Mouse (Mus musculus): ENCODE data around the gene Cd151. TPM values are rescaled to one million over a fixed set of nuclear protein-coding genes. Genes with fewer than 3 reads are reported as not detected.

The Cd151 gene
- polyA plus RNA-seq, 1 experiment, result 99.0 TPM

- no peak for TF ChIP-seq EP300 (IDR thresholded peaks at IDR 0.05; ENCODE audit: insufficient read depth, low read depth, low read length)
- no peak for TF ChIP-seq POLR2A (IDR thresholded peaks at IDR 0.05; ENCODE audit: insufficient read depth, low read length)
- TF ChIP-seq CTCF (IDR thresholded peaks at IDR 0.05; ENCODE audit: low read depth, low read length), result no peak
- H3K4me1 ChIP-seq (ENCODE audit: control insufficient read depth, insufficient read depth, low read length), result no peaks in the 10 kb centered on the region
Measured at GRCm38 (mm10) chr7:141472763-141473162, 5.6 kb downstream of the Cd151 start.

GRCm38 (mm10) chr7:141474160-141474559 is 7.0 kb downstream of the Cd151 start:
- H3K4me1 ChIP-seq (ENCODE audit: control insufficient read depth, insufficient read depth, low read length), result no peaks in the 10 kb centered on the region
- H3K4me3 ChIP-seq (ENCODE audit: low read depth, low read length), result peak overlapping the region; percentile 98
- peak overlapping the region; percentile 92 for H3K9ac ChIP-seq (ENCODE audit: low read depth, poor library complexity, severe bottlenecking)
- peaks cover 22% of the 10 kb centered on the region for H3K36me3 ChIP-seq (ENCODE audit: control insufficient read depth, insufficient read depth, low read length, poor library complexity, severe bottlenecking)
- H3K27me3 ChIP-seq (ENCODE audit: control insufficient read depth, insufficient read depth, low read length, poor library complexity, severe bottlenecking), result no peaks in the 10 kb centered on the region
- H3K27ac ChIP-seq (ENCODE audit: insufficient read depth, low read length), result no peak overlapping the region
- no peaks in the 10 kb centered on the region for H3K9me3 ChIP-seq (replicated peaks; ENCODE audit: control insufficient read depth, insufficient read depth, low read length, poor library complexity, severe bottlenecking)
- TF ChIP-seq CTCF (IDR thresholded peaks at IDR 0.05; ENCODE audit: low read depth, low read length), result no peak
- no peak for TF ChIP-seq POLR2A (IDR thresholded peaks at IDR 0.05; ENCODE audit: insufficient read depth, low read length)
- no peak for TF ChIP-seq EP300 (IDR thresholded peaks at IDR 0.05; ENCODE audit: insufficient read depth, low read depth, low read length)

More at GRCm38 (mm10) chr7:141472763-141473162, 5.6 kb downstream of the Cd151 start:
- H3K9me3 ChIP-seq (replicated peaks; ENCODE audit: control insufficient read depth, insufficient read depth, low read length, poor library complexity, severe bottlenecking), result no peaks in the 10 kb centered on the region
- no peaks in the 10 kb centered on the region for H3K27me3 ChIP-seq (ENCODE audit: control insufficient read depth, insufficient read depth, low read length, poor library complexity, severe bottlenecking)
- H3K36me3 ChIP-seq (ENCODE audit: control insufficient read depth, insufficient read depth, low read length, poor library complexity, severe bottlenecking), result peaks cover 22% of the 10 kb centered on the region
- H3K27ac ChIP-seq (ENCODE audit: insufficient read depth, low read length), result no peak overlapping the region
- H3K9ac ChIP-seq (ENCODE audit: low read depth, poor library complexity, severe bottlenecking), result no peak overlapping the region
- no peak overlapping the region for H3K4me3 ChIP-seq (ENCODE audit: low read depth, low read length)

- Histone ChIP-seq H3K4me1 (ENCODE audit: control insufficient read depth, insufficient read depth, low read length) (no peaks in the 10 kb centered on the region), H3K9me3 (replicated peaks; ENCODE audit: control insufficient read depth, insufficient read depth, low read length, poor library complexity, severe bottlenecking) (no peaks in the 10 kb centered on the region), H3K9ac (ENCODE audit: low read depth, poor library complexity, severe bottlenecking) (peak within 1 kb of the TSS; percentile 92), H3K36me3 (ENCODE audit: control insufficient read depth, insufficient read depth, low read length, poor library complexity, severe bottlenecking) (peaks cover 22% of the 10 kb centered on the region), H3K4me3 (ENCODE audit: low read depth, low read length) (peak within 1 kb of the TSS; percentile 98), H3K27ac (ENCODE audit: insufficient read depth, low read length) (no peak within 1 kb of the TSS), H3K27me3 (ENCODE audit: control insufficient read depth, insufficient read depth, low read length, poor library complexity, severe bottlenecking) (no peaks in the 10 kb centered on the region)
- TF ChIP-seq CTCF (IDR thresholded peaks at IDR 0.05; ENCODE audit: low read depth, low read length) (no peak), EP300 (IDR thresholded peaks at IDR 0.05; ENCODE audit: insufficient read depth, low read depth, low read length) (0 out of 2 replicates have a peak, but pooled peaks have one; percentile 12), POLR2A (IDR thresholded peaks at IDR 0.05; ENCODE audit: insufficient read depth, low read length) (peak; percentile 40)
Measured at GRCm38 (mm10) chr7:141475011-141475804, 8.0 kb downstream of the Cd151 start, which contains the start of the genes Polr2l and Tspan4. Polr2l (minus strand) TSS chr7:141475132. Tspan4 (plus strand) TSS chr7:141475240.

- Histone ChIP-seq H3K9ac (ENCODE audit: low read depth, poor library complexity, severe bottlenecking) (peak overlapping the region; percentile 92), H3K4me3 (ENCODE audit: low read depth, low read length) (peak overlapping the region; percentile 98), H3K27me3 (ENCODE audit: control insufficient read depth, insufficient read depth, low read length, poor library complexity, severe bottlenecking) (no peaks in the 10 kb centered on the region), H3K4me1 (ENCODE audit: control insufficient read depth, insufficient read depth, low read length) (no peaks in the 10 kb centered on the region), H3K9me3 (replicated peaks; ENCODE audit: control insufficient read depth, insufficient read depth, low read length, poor library complexity, severe bottlenecking) (no peaks in the 10 kb centered on the region), H3K27ac (ENCODE audit: insufficient read depth, low read length) (no peak overlapping the region), H3K36me3 (ENCODE audit: control insufficient read depth, insufficient read depth, low read length, poor library complexity, severe bottlenecking) (peaks cover 18% of the 10 kb centered on the region)
- TF ChIP-seq POLR2A (IDR thresholded peaks at IDR 0.05; ENCODE audit: insufficient read depth, low read length), result no peak
- no peak for TF ChIP-seq CTCF (IDR thresholded peaks at IDR 0.05; ENCODE audit: low read depth, low read length)
- no peak for TF ChIP-seq EP300 (IDR thresholded peaks at IDR 0.05; ENCODE audit: insufficient read depth, low read depth, low read length)
Measured at GRCm38 (mm10) chr7:141475805-141476158, 8.6 kb downstream of the Cd151 start.

- Histone ChIP-seq H3K4me3 (ENCODE audit: low read depth, low read length) (peak overlapping the region; percentile 98), H3K27me3 (ENCODE audit: control insufficient read depth, insufficient read depth, low read length, poor library complexity, severe bottlenecking) (no peaks in the 10 kb centered on the region), H3K9ac (ENCODE audit: low read depth, poor library complexity, severe bottlenecking) (peak overlapping the region; percentile 92), H3K9me3 (replicated peaks; ENCODE audit: control insufficient read depth, insufficient read depth, low read length, poor library complexity, severe bottlenecking) (no peaks in the 10 kb centered on the region), H3K4me1 (ENCODE audit: control insufficient read depth, insufficient read depth, low read length) (no peaks in the 10 kb centered on the region), H3K36me3 (ENCODE audit: control insufficient read depth, insufficient read depth, low read length, poor library complexity, severe bottlenecking) (peaks cover 12% of the 10 kb centered on the region; the same call in 1 of the 2 replicates), H3K27ac (ENCODE audit: insufficient read depth, low read length) (no peak overlapping the region)
- TF ChIP-seq EP300 (IDR thresholded peaks at IDR 0.05; ENCODE audit: insufficient read depth, low read depth, low read length), result peak; percentile 60; the same call in 1 of the 2 replicates
- TF ChIP-seq CTCF (IDR thresholded peaks at IDR 0.05; ENCODE audit: low read depth, low read length), result no peak
Measured at GRCm38 (mm10) chr7:141476226-141476980, 9.2 kb downstream of the Cd151 start.
